Mouse (Mus musculus) gastrocnemius, adult 2 months (tissue): ENCODE results near the gene Gimd1. TPM values are rescaled to one million over a fixed set of nuclear protein-coding genes. Genes with fewer than 3 reads are reported as not detected.

ENCODE experiments used
- DNase-seq: peaks from one replicate; pipeline ENCODE4 v3.0.0; 2022
- H3K27ac ChIP-seq: fragments of 200-600 bp; 2 replicates; pipeline ENCODE4 v1.8.1; 2022; ENCODE audit warnings: mild to moderate bottlenecking
- H3K4me3 ChIP-seq: fragments of 200-600 bp; 2 replicates; pipeline ENCODE4 v1.8.1; 2022; ENCODE audit warnings: mild to moderate bottlenecking, moderate library complexity
- CTCF ChIP-seq: fragments of 200-600 bp; IDR thresholded peaks from 2 replicates; pipeline ENCODE4 v1.8.1; 2022; ENCODE audit warnings: antibody characterized with exemption, mild to moderate bottlenecking, moderate library complexity
- intact Hi-C: fragments of 180-260 bp; cut with DNase I; formaldehyde crosslinking; loops from one replicate; pipeline ENCODE4 v1.15.1; 2025
- total RNA-seq, 2 experiments: library from RNA; stranded (reverse); gene quantifications; 2 replicates each; pipeline ENCODE4 v1.2.3; 2021

Gimd1 gene
- total RNA-seq, 2 experiments from 2014 or later, result not detected

DNA sequence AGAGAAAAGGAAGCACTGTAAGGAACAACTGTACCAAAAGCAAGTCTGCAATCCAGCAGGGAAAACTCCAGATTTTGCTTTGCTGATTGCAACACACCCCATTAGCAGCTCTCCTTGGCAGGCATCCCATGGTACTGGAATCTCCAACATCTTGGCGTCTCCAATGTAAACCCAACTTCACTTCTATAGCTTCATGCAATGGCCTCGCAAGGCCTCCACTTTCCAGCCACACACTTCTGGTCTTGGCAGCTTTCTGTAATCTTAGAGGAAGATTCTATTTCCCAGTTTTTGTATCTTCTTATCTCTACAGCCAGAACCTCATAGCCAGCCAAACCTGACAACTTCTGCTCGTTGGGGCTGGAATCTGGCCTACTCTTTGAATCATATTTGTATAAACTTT is 22.2 kb downstream of the Gimd1 start:
- intact Hi-C loops, result no loop called here
- no peak for TF ChIP-seq CTCF
- Histone ChIP-seq H3K27ac (no peak overlapping the region), H3K4me3 (no peak overlapping the region)
- DNase-seq, result peak; percentile 42

DNA sequence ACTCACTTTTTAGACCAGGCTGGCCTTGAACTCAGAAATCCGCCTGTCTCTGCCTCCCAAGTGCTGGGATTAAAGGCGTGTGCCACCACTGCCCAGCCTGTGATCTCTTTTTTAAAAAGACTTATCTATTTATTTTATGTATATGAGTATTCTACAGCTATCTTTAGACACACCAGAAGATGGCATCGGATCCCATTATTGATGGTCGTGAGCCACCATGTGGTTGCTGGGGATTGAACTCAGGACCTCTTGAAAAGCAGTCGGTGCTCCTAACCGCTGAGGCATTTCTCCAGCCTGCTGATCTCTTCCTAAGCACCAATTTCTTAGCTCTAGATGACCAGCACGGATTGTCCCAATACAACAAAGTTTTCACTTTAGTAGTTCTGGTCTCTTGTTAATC is 24.3 kb downstream of the Gimd1 start:
- no peak overlapping the region for H3K4me3 ChIP-seq
- no peak overlapping the region for H3K27ac ChIP-seq
- no peak for DNase-seq
- intact Hi-C loops, result no loop called here
- no peak for TF ChIP-seq CTCF

DNA sequence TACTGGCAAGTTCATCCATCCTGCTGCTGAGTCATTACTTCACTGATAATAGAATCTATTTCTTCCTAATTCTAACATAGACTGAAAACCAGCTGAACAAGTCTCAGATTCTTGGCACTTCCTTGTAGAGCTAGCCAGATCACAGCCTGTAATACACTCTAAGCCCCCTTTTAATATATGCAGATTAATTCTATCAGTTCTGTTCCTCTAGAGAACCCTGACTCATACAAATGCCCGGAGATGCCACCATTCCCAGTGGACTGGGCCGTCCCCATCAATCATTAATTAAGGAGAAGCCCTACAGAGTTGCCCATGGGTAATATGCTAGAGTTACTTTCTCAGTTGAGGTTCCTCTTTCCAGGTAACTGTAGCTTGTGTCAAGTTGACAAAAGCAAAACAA is 26.3 kb downstream of the Gimd1 start:
- no peak overlapping the region for H3K27ac ChIP-seq
- intact Hi-C loops, result no loop called here
- no peak for TF ChIP-seq CTCF
- no peak overlapping the region for H3K4me3 ChIP-seq
- no peak for DNase-seq

DNA sequence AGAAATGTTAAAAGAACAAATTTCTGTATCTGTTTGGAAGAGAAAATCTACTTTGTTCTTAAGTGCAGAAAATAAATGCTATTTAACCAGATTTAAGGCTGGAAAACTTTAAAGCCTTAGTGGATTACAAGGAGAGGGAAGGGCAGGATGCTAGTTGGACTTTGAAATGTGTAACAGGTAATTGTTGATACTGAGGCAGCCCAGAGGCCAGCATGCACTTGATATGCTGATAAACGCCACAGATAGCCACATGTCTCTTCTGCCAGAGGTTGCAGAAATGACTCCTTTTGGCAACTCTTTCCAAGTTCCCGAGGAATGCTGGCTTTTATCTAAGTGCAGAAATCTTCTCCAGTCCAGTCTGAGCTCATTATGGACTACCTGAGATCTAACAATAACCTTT is 47.9 kb downstream of the Gimd1 start:
- no peak overlapping the region for H3K27ac ChIP-seq
- intact Hi-C loops, result no loop called here
- no peak for TF ChIP-seq CTCF
- no peak overlapping the region for H3K4me3 ChIP-seq
- DNase-seq, result no peak

GRCm38 (mm10) chr3:132683447-132684230 is 54.0 kb downstream of the Gimd1 start, which contains the start of gene Tbck:
TSS of gene Tbck (plus strand) at chr3:132684144.
- DNase-seq, result peak; percentile 95
- peak within 1 kb of the TSS; percentile 87 for H3K4me3 ChIP-seq
- no peak for TF ChIP-seq CTCF
- intact Hi-C loops, result loop anchor here (10.0 kb wide), 1 partner anchor 411 kb away; the partner anchor contains the start of genes Gstcd and Ints12
- peak within 1 kb of the TSS; percentile 97 for H3K27ac ChIP-seq

GRCm38 (mm10) chr3:132684231-132684928 is 54.8 kb downstream of the Gimd1 start, which contains the start of gene Aimp1:
TSS of gene Aimp1 (minus strand) at chr3:132684370.
- peak within 1 kb of the TSS; percentile 97 for H3K27ac ChIP-seq
- H3K4me3 ChIP-seq, result peak within 1 kb of the TSS; percentile 87
- no peak for DNase-seq
- intact Hi-C loops, result loop anchor here (10.0 kb wide), 1 partner anchor 410 kb away; the partner anchor contains the start of genes Gstcd and Ints12
- no peak for TF ChIP-seq CTCF

Other genes with a start within 250 kb of the Gimd1 start
- gene Tbck, start 54.3 kb downstream of the Gimd1 start, total RNA-seq, result 1 to 10 TPM; 9.6 to 9.8 TPM
- 10 to 100 TPM; 75.0 to 77.1 TPM for gene Aimp1, start 54.5 kb downstream of the Gimd1 start, total RNA-seq